Mouse (Mus musculus): ENCODE results near the gene BC048562.

The BC048562 gene

GRCm38 (mm10) chr9:108436182-108436581, at the start of gene BC048562:
BC048562 (plus strand) TSS chr9:108436482.
- no peak for DNase-seq

- no peak for DNase-seq
These were observed 49.5 kb upstream of the BC048562 start for GRCm38 (mm10) chr9:108386816-108387215.

- DNase-seq = no peak
These were observed 47.7 kb upstream of the BC048562 start for GRCm38 (mm10) chr9:108388601-108389000.

GRCm38 (mm10) chr9:108389220-108389619, 47.1 kb upstream of the BC048562 start:
- no peak for DNase-seq

GRCm38 (mm10) chr9:108392676-108393075, 43.6 kb upstream of the BC048562 start, which contains the start of gene 1700102P08Rik:
1700102P08Rik (plus strand) TSS chr9:108392805.
- DNase-seq = no peak

- DNase-seq = no peak
These were observed 42.1 kb upstream of the BC048562 start for GRCm38 (mm10) chr9:108394191-108394590.

GRCm38 (mm10) chr9:108395427-108395826, 40.9 kb upstream of the BC048562 start:
- DNase-seq = no peak

GRCm38 (mm10) chr9:108398324-108398723, 38.0 kb upstream of the BC048562 start:
- DNase-seq = peak; percentile 11

GRCm38 (mm10) chr9:108401186-108401960, 34.9 kb upstream of the BC048562 start:
- peak; percentile 20 for DNase-seq

GRCm38 (mm10) chr9:108403081-108403480, 33.2 kb upstream of the BC048562 start:
- DNase-seq = no peak

- DNase-seq = no peak
These were observed 31.8 kb upstream of the BC048562 start for GRCm38 (mm10) chr9:108404451-108404850.

- DNase-seq = no peak
These were observed 26.7 kb upstream of the BC048562 start for GRCm38 (mm10) chr9:108409535-108409934.

- DNase-seq = no peak
These were observed 24.8 kb upstream of the BC048562 start for GRCm38 (mm10) chr9:108411381-108411942.

- no peak for DNase-seq
These were observed 24.1 kb upstream of the BC048562 start for GRCm38 (mm10) chr9:108412221-108412620.

- no peak for DNase-seq
These were observed 7.9 kb upstream of the BC048562 start, which contains the start of gene Ccdc36 for GRCm38 (mm10) chr9:108428384-108428783. Ccdc36 (minus strand) TSS chr9:108428484.

- no peak for DNase-seq
These were observed 4.7 kb upstream of the BC048562 start for GRCm38 (mm10) chr9:108431431-108432067.

GRCm38 (mm10) chr9:108439176-108439575, 2.9 kb downstream of the BC048562 start:
- DNase-seq = no peak

GRCm38 (mm10) chr9:108440485-108440884, 4.2 kb downstream of the BC048562 start:
- DNase-seq = no peak

- no peak for DNase-seq
These were observed 5.1 kb downstream of the BC048562 start for GRCm38 (mm10) chr9:108441236-108441919.

GRCm38 (mm10) chr9:108445125-108445524, 8.8 kb downstream of the BC048562 start:
- no peak for DNase-seq

GRCm38 (mm10) chr9:108449860-108450259, 13.6 kb downstream of the BC048562 start:
- DNase-seq = no peak

- no peak for DNase-seq
These were observed 14.2 kb downstream of the BC048562 start for GRCm38 (mm10) chr9:108450292-108451169.
